Mouse (Mus musculus) CH12.LX (cell line): ENCODE data around the gene Tcte3.

Source experiments
- BHLHE40 ChIP-seq: IDR thresholded peaks from 2 replicates; pipeline ENCODE4 v1.6.1; 2011; ENCODE audit warnings: mild to moderate bottlenecking, low read depth, low read length, improper control_type of control experiment
- CHD1 ChIP-seq: IDR thresholded peaks from 2 replicates; pipeline ENCODE4 v1.6.1; 2012; ENCODE audit warnings: low read depth, low read length, improper control_type of control experiment, inconsistent platforms
- CTCF ChIP-seq, 2 experiments: IDR thresholded peaks in 1 of 2; conservative IDR thresholded peaks in 1 of 2; 2 replicates each; pipeline ENCODE4 v1.5.1; 2011 to 2012; ENCODE audit warnings: low read depth in 2 of 2, low read length in 2 of 2, improper control_type of control experiment in 1 of 2, inconsistent platforms in 1 of 2, mild to moderate bottlenecking in 1 of 2, moderate library complexity in 1 of 2
- E2F4 ChIP-seq: IDR thresholded peaks from 2 replicates; pipeline ENCODE4 v1.6.1; 2011; ENCODE audit warnings: low read depth, low read length, improper control_type of control experiment; ENCODE audit not compliant: insufficient replicate concordance
- EP300 ChIP-seq: IDR thresholded peaks from 2 replicates; pipeline ENCODE4 v1.6.1; 2011; ENCODE audit warnings: low read length, improper control_type of control experiment
- JUND ChIP-seq: conservative IDR thresholded peaks from 2 replicates; pipeline ENCODE4 v1.6.1; 2011; ENCODE audit warnings: low read depth, low read length, improper control_type of control experiment
- NELFE ChIP-seq: IDR thresholded peaks from 2 replicates; pipeline ENCODE4 v1.6.1; 2011; ENCODE audit warnings: low read depth, low read length, improper control_type of control experiment
- NRF1 ChIP-seq: IDR thresholded peaks from 2 replicates; pipeline ENCODE4 v1.6.1; 2014; ENCODE audit warnings: low read depth, mild to moderate bottlenecking, inconsistent platforms, low read length, improper control_type of control experiment, moderate library complexity
- POLR2A ChIP-seq: IDR thresholded peaks from 2 replicates; pipeline ENCODE4 v1.6.1; 2011; ENCODE audit warnings: low read depth, mild to moderate bottlenecking, improper control_type of control experiment, low read length
- RAD21 ChIP-seq: IDR thresholded peaks from 2 replicates; pipeline ENCODE4 v1.6.1; 2011; ENCODE audit warnings: low read depth, mild to moderate bottlenecking, low read length, improper control_type of control experiment, moderate library complexity
- SMC3 ChIP-seq: IDR thresholded peaks from 2 replicates; pipeline ENCODE4 v1.6.1; 2011; ENCODE audit warnings: low read depth, low read length, improper control_type of control experiment
- TCF12 ChIP-seq: IDR thresholded peaks from 2 replicates; pipeline ENCODE4 v1.6.1; 2014; ENCODE audit warnings: low read depth, mild to moderate bottlenecking, inconsistent platforms, low read length, improper control_type of control experiment
- UBTF ChIP-seq: IDR thresholded peaks from 2 replicates; pipeline ENCODE4 v1.6.1; 2012; ENCODE audit warnings: low read depth, mild to moderate bottlenecking, inconsistent platforms, low read length, improper control_type of control experiment, moderate library complexity
- USF1 ChIP-seq: IDR thresholded peaks from 2 replicates; pipeline ENCODE4 v1.6.1; 2014; ENCODE audit warnings: low read depth, mild to moderate bottlenecking, inconsistent platforms, low read length, improper control_type of control experiment

DNA sequence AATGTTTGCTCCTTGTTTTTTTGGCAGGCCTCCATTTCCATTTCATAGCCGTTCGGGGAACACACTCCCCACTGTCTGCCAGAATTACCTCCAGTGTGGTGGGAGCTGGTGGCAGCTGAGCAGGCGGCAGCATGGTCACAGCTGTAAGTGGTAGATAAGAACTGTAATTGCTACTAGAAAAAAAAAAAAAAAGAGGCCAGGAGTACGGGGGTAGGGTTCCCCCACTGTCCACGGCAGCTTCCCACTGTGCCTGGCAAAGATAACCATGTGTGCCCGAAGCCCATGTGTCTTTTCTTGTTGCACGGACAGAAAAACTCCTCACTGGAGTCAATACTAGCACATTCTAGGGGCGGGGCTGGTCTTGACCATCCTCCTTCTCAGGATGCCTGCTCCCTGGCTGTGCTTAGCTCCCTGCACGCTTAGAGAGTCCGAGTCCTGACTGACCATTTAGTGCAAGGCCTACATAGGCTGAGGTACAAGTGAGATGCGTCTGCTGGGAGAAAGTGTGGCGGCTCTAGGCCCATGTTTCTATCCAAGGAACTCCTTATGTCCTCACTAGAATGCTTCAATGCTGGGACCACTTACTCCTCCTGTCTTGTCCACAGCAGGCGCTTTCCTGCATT, 43.0 kb upstream of the Tcte3 start:
- TF ChIP-seq CTCF (conservative IDR thresholded peaks at IDR 0.05 in 1 of 2, IDR thresholded peaks at IDR 0.05 in 1 of 2; ENCODE audit: low read depth in 2 of 2, low read length in 2 of 2) (no peak), NELFE (no peak), CHD1 (no peak), EP300 (no peak), RAD21 (no peak), SMC3 (no peak), UBTF (no peak), NRF1 (no peak), BHLHE40 (no peak), USF1 (no peak), POLR2A (no peak), TCF12 (no peak), JUND (no peak), E2F4 (no peak)
